Mouse (Mus musculus) kidney, postnatal 0 days (tissue): ENCODE measurements around the gene Ccnjl. TPM values are rescaled to one million over a fixed set of nuclear protein-coding genes. Genes with fewer than 3 reads are reported as not detected.
A peak's percentile ranks its signal among the peaks of the same experiment; 100 is the strongest.

Experiments
- ATAC-seq: fragments of 200-750 bp; cut with Nextera tagmentation; replicated peaks from 2 replicates; pipeline ENCODE4 v1.8.0; 2017; ENCODE audit warnings: low read depth, moderate number of reproducible peaks, moderate TSS enrichment, moderate library complexity; ENCODE audit not compliant: low FRiP score
- DNase-seq: peaks from one replicate; pipeline ENCODE4 v3.0.0-alpha.2; 2016; ENCODE audit warnings: low spot score
- H3K27ac ChIP-seq: fragments of 300-500 bp; sonication (generic); 2 replicates; pipeline ENCODE4 v1.5.1; 2014; ENCODE audit warnings: mild to moderate bottlenecking
- H3K27me3 ChIP-seq: fragments of 300-500 bp; sonication (generic); 2 replicates; pipeline ENCODE4 v1.6.1; 2014; ENCODE audit warnings: low read length, mixed read lengths; ENCODE audit not compliant: insufficient read depth
- H3K36me3 ChIP-seq: fragments of 300-500 bp; sonication (generic); 2 replicates; pipeline ENCODE4 v1.6.1; 2014; ENCODE audit warnings: low read length, mixed read lengths; ENCODE audit not compliant: insufficient read depth
- H3K4me1 ChIP-seq: fragments of 300-500 bp; sonication (generic); replicated peaks from 2 replicates; pipeline ENCODE4 v1.6.1; 2014; ENCODE audit warnings: antibody characterized with exemption, low read length, mixed read lengths; ENCODE audit not compliant: insufficient read depth
- H3K4me2 ChIP-seq: fragments of 300-500 bp; sonication (generic); 2 replicates; pipeline ENCODE4 v1.6.1; 2014; ENCODE audit warnings: mild to moderate bottlenecking, low read length, moderate library complexity, mixed read lengths
- H3K4me3 ChIP-seq: fragments of 300-500 bp; sonication (generic); replicated peaks from 2 replicates; pipeline ENCODE4 v1.5.1; 2014; ENCODE audit warnings: low read depth, low read length
- H3K9ac ChIP-seq: fragments of 300-500 bp; sonication (generic); 2 replicates; pipeline ENCODE4 v1.6.1; 2014; ENCODE audit warnings: low read depth, low read length
- H3K9me3 ChIP-seq: fragments of 300-500 bp; sonication (generic); replicated peaks from 2 replicates; pipeline ENCODE4 v1.6.1; 2016; ENCODE audit warnings: low read length, inconsistent platforms, mixed read lengths
- CTCF ChIP-seq: IDR thresholded peaks from 2 replicates; pipeline ENCODE4 v1.5.1; 2016; ENCODE audit warnings: antibody characterized with exemption, low read depth, mild to moderate bottlenecking, moderate library complexity
- WGBS: fragments of 180-500 bp; shearing (Covaris S2); extraction: QIAGEN DNeasy Blood & Tissue Kit; methylation state at CpG from one replicate; pipeline ENCODE4 v1.1.7; 2014; 5-methylcytosine and 5-hydroxymethylcytosine counted together
- polyA plus RNA-seq: library from polyadenylated mRNA; unstranded; fragments of >200 nt; fragmentation: Nextera tagmentation; extraction: Ambion mirVana; gene quantifications from 2 replicates; pipeline ENCODE4 v1.2.1, GENCODE M21; 2015

The Ccnjl gene
- polyA plus RNA-seq, 1 experiment from 2014 or later = 14.2 TPM

DNA sequence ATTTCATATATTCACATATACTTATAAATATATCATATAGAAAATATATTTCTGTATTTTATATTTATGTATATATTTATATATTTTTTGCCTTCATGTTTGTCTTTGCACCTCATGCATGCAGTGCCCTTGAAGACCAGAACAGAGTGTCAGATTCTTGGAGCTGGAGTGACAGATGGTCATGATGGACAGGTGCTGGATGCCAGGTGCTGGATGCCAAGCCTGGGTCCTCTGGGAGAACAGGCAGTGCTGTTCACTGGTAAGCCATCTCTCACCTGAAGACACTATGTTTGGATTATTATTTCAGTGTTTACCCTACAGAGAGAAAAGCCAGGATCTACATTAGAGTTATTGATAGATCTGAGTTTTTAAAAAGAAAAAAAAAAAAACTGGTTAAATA is 9.8 kb upstream of the Ccnjl start:
- no peak overlapping the region for H3K4me2 ChIP-seq

DNA sequence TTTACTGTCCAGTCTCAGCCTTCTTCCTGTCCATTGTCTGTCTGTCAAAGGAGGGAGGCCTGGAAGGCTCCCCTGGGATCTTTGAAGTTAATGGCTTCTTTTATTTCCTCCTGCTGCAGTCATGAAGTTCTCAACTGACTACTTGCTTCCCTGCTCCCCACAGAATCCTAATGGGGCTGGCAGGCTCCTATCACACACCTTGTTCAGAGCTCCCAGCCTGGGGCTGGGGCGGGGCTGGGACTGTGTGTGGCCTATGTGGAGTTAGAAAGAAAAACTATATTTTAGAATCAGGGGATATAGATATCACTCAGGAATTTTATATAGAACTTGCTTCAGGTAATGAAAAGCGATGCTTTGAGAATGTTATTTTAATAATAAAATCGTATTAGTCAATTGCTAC is 8.1 kb upstream of the Ccnjl start:
- Histone ChIP-seq H3K36me3 (no peaks in the 10 kb centered on the region), H3K4me2 (no peak overlapping the region), H3K27me3 (no peaks in the 10 kb centered on the region), H3K4me3 (no peak overlapping the region), H3K9me3 (no peaks in the 10 kb centered on the region), H3K4me1 (no peaks in the 10 kb centered on the region), H3K9ac (no peak overlapping the region), H3K27ac (no peak overlapping the region)
- WGBS = 81% methylated on average over 3 of the region's 3 CpGs
- ATAC-seq = no peak
- TF ChIP-seq CTCF = no peak
- DNase-seq = no peak

More for the DNA sequence above, 9.8 kb upstream of the Ccnjl start:
- DNase-seq = no peak
- Histone ChIP-seq H3K36me3 (no peaks in the 10 kb centered on the region), H3K9me3 (no peaks in the 10 kb centered on the region), H3K27me3 (no peaks in the 10 kb centered on the region), H3K27ac (no peak overlapping the region), H3K4me3 (no peak overlapping the region), H3K9ac (no peak overlapping the region), H3K4me1 (no peaks in the 10 kb centered on the region)
- no peak for TF ChIP-seq CTCF
- ATAC-seq = no peak

DNA sequence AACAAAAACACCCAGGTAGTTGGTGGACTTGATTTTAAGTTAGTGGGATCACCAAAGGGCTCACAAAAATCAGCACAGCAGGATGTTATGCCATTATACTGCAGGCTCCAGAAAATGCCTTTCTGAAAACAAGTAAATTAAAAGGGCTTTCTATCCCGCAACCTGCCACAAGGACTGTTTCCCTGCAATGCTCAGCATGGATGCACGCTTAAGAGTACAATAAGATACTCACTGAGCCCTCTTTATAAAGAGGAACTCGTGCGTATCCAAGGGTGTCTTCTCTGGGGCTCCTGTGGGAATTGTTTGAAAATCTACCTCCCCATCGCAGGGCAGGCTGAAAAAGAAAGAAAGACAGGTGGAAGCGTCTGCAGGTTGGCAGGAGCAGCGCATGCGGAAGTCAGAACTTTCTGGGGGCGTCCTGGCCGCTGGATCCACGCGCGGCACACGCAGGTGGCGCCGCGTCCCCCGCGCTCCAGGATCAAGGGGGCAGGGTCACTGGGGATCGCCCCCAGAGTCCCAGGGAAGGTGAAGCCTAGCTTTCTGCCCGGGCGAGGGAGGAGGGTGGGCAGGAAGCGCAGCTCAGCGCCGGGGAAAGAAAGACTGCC is 404 bp upstream of the Ccnjl start:
- Histone ChIP-seq H3K4me1 (no peaks in the 10 kb centered on the region), H3K4me3 (peak overlapping the region; percentile 80), H3K27me3 (no peaks in the 10 kb centered on the region), H3K4me2 (peak overlapping the region; percentile 92), H3K9me3 (no peaks in the 10 kb centered on the region), H3K9ac (peak overlapping the region; percentile 82), H3K36me3 (no peaks in the 10 kb centered on the region), H3K27ac (peak overlapping the region; percentile 91)
- WGBS = under 1% methylated on average over 24 of the region's 25 CpGs
- TF ChIP-seq CTCF = peak; percentile 59
- peak; percentile 77 for DNase-seq
- peak; percentile 34 for ATAC-seq

DNA sequence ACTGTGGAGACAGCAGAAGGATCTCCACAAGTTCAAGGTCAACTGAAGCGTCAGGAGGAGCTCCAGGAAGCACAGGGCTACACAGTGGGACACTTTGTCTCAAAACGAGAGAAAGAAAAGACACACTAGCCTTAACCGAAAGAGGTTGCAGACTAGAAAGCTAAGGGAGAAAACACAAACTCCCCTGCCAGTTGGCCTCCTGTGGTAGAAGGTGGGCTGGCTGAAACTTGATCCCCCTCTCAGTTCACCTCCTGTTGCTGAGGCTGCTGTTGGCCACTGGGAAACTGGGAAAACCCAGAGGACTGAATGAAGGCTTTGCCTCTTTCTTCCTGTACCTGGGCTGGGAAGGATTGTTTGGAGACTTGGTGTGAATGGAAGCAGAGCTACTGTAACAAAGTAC is 1.5 kb downstream of the Ccnjl start:
- Histone ChIP-seq H3K27me3 (no peaks in the 10 kb centered on the region), H3K36me3 (no peaks in the 10 kb centered on the region), H3K9ac (no peak overlapping the region), H3K4me3 (peak overlapping the region; percentile 80), H3K9me3 (no peaks in the 10 kb centered on the region), H3K27ac (peak overlapping the region; percentile 6; the same call in 1 of the 2 replicates), H3K4me2 (peak overlapping the region; percentile 92), H3K4me1 (0 out of 2 replicates have a peak, but pooled peaks cover 4% of the 10 kb centered on the region)
- TF ChIP-seq CTCF = no peak
- DNase-seq = peak; percentile 56
- no peak for ATAC-seq
- 18% methylated on average over 3 of the region's 3 CpGs for WGBS

DNA sequence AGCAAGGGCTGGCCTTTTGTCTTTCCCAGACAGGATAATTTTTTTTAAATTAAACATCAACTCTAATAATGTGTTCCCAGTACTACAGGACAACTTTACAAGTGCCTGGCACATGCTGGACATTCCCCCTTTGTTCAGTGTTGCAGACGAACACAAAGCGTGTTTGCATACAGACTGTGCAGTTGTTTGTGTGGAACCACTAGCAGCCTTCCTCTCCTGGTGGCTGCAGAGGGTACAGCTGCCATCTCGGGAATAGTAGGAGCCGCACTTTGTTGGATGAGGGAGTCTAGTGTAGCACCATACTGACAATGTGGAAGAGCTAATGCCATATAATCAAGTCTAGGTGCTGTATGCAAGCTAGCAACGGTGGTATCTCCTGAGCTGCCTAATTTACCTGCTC is 3.0 kb downstream of the Ccnjl start:
- Histone ChIP-seq H3K9me3 (no peaks in the 10 kb centered on the region), H3K36me3 (no peaks in the 10 kb centered on the region), H3K4me2 (no peak overlapping the region), H3K4me3 (no peak overlapping the region), H3K27ac (no peak overlapping the region), H3K4me1 (0 out of 2 replicates have a peak, but pooled peaks cover 10% of the 10 kb centered on the region), H3K27me3 (no peaks in the 10 kb centered on the region), H3K9ac (no peak overlapping the region)
- 56% methylated on average over 5 of the region's 5 CpGs for WGBS
- DNase-seq = no peak
- ATAC-seq = no peak
- TF ChIP-seq CTCF = peak; percentile 54; the same call in 1 of the 2 replicates

DNA sequence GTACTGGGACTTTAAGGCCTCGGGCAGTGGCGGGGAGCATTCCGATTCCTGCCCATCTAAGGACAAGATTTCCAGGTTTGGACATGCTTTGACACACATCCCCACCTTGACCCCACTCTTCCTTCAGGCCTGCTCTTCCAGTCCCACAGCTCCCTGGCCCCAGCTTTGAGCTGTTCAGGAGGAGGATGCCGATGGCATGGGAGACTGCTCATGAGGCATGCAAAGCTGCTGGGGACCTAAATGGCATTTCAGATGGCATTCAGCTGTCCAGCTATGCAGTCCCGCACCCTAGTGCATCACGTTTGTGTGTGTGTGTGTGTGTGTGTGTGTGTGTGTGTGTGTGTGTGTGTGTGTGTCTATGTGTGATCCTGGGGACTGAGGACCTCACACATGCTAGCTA is 8.5 kb downstream of the Ccnjl start:
- ATAC-seq (peak; percentile 82), DNase-seq (peak; percentile 70)
- H3K9ac ChIP-seq = no peak overlapping the region
- no peak for TF ChIP-seq CTCF
- peak overlapping the region; percentile 44; the same call in 1 of the 2 replicates for H3K27ac ChIP-seq
- H3K27me3 ChIP-seq = no peaks in the 10 kb centered on the region
- no peak overlapping the region for H3K4me2 ChIP-seq
- 0 out of 2 replicates have a peak, but pooled peaks cover 14% of the 10 kb centered on the region for H3K4me1 ChIP-seq
- WGBS = 42% methylated on average over 6 of the region's 6 CpGs
- H3K36me3 ChIP-seq = no peaks in the 10 kb centered on the region
- H3K9me3 ChIP-seq = no peaks in the 10 kb centered on the region
- no peak overlapping the region for H3K4me3 ChIP-seq

DNA sequence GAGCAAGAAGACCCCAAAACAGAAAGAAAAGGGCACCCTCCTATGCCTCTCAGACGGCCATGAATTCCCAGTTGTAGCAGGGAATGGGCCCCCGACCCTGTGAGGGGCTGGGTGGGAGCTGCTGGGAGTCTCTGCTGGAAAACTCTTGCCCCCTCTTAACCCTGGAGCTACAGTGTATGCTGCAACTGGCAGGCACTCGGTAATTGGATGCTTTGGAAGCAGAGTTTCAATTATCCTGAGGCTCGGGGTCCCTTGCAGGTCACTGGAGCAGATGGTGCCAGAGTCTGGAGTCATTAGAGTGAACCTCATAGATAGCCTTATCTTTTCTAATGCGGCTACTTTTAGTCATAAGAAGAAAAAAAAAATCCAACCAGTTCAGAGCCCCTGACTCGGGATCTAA is 11.3 kb downstream of the Ccnjl start:
- Histone ChIP-seq H3K36me3 (no peaks in the 10 kb centered on the region), H3K4me2 (no peak overlapping the region), H3K9ac (no peak overlapping the region), H3K4me1 (0 out of 2 replicates have a peak, but pooled peaks cover 10% of the 10 kb centered on the region), H3K27ac (no peak overlapping the region), H3K4me3 (no peak overlapping the region), H3K27me3 (no peaks in the 10 kb centered on the region), H3K9me3 (no peaks in the 10 kb centered on the region)
- no peak for TF ChIP-seq CTCF
- ATAC-seq (no peak), DNase-seq (peak; percentile 63)
- 30% methylated on average over 6 of the region's 6 CpGs for WGBS
